Mouse (Mus musculus): ENCODE data around the gene Jpt1. TPM values are rescaled to one million over a fixed set of nuclear protein-coding genes. Genes with fewer than 3 reads are reported as not detected.

Jpt1 gene
- polyA plus RNA-seq, 1 experiment = 548 TPM

DNA sequence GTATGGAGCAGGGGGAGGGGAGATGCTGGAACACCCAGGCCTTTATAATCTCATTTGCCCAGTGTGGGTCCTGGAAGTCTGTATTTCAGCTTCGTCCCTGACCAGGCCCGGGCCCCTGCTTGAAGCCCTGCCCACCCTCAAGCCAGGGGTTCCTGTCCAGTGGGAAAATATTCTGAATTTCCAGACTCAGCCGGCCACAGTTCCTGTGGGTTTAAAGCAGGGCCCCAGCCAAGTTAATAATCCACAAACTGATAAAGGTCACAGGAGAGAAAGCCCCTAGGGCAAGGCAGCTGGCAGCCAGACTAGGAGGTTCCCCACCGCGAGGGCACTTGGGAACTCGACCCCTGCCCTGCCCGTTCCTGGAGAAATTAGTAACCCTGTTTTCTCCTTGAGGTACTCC is 65.2 kb downstream of the Jpt1 start:
- Histone ChIP-seq H3K27ac (ENCODE audit: control insufficient read depth, insufficient read depth, low read depth, low read length) (no peak overlapping the region), H3K4me3 (ENCODE audit: control insufficient read depth, low read depth, low read length) (no peak overlapping the region), H3K27me3 (ENCODE audit: control insufficient read depth, insufficient read depth, low read length) (no peaks in the 10 kb centered on the region), H3K4me1 (ENCODE audit: control insufficient read depth, insufficient read depth, low read length) (peaks cover 5% of the 10 kb centered on the region), H3K36me3 (ENCODE audit: control insufficient read depth, insufficient read depth, low read length) (no peaks in the 10 kb centered on the region)
- TF ChIP-seq POLR2A (IDR thresholded peaks at IDR 0.05; ENCODE audit: control insufficient read depth, low read depth, low read length) (no peak), CTCF (IDR thresholded peaks at IDR 0.05; ENCODE audit: control insufficient read depth, insufficient read depth, insufficient replicate concordance, low read depth, low read length) (no peak)

DNA sequence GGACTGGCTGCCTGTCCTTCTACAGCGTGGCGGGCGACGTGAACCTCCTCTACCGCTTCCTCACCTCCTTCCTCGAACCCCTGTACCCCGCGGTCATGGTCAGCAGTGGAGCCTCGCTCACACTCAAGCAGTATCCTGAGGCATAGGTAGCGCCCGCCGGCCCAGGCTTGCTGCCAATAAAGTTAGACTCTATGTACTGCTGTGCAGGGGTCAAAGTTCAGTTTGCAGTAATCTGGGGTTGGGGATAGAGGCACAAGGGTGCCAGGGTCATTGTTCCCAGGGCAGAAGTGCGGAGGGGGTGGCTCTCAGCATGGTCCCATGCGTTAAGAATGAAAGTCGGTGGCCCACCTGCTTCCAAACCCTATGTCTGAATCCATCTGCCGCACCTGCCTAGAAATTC is 66.1 kb downstream of the Jpt1 start:
- Histone ChIP-seq H3K27me3 (ENCODE audit: control insufficient read depth, insufficient read depth, low read length) (no peaks in the 10 kb centered on the region), H3K4me3 (ENCODE audit: control insufficient read depth, low read depth, low read length) (no peak overlapping the region), H3K36me3 (ENCODE audit: control insufficient read depth, insufficient read depth, low read length) (no peaks in the 10 kb centered on the region), H3K4me1 (ENCODE audit: control insufficient read depth, insufficient read depth, low read length) (peaks cover 5% of the 10 kb centered on the region), H3K27ac (ENCODE audit: control insufficient read depth, insufficient read depth, low read depth, low read length) (no peak overlapping the region)
- TF ChIP-seq CTCF (IDR thresholded peaks at IDR 0.05; ENCODE audit: control insufficient read depth, insufficient read depth, insufficient replicate concordance, low read depth, low read length) (no peak), POLR2A (IDR thresholded peaks at IDR 0.05; ENCODE audit: control insufficient read depth, low read depth, low read length) (no peak)

Other genes starting within 250 kb of the Jpt1 start
- 1.2 and 1.5 TPM in 2 replicates for gene Grin2c, start 247.1 kb downstream of the Jpt1 start, polyA plus RNA-seq (2012; rRNA removed)
- gene Fdxr, start 237.3 kb downstream of the Jpt1 start, polyA plus RNA-seq (2012; rRNA removed) = 28.0 and 30.7 TPM in 2 replicates
- 6.4 and 7.0 TPM in 2 replicates for gene Fads6, start 216.7 kb downstream of the Jpt1 start, polyA plus RNA-seq (2012; rRNA removed)
- gene Otop2, start 207.2 kb downstream of the Jpt1 start, polyA plus RNA-seq (2012; rRNA removed) = 8.5 and 8.9 TPM in 2 replicates
- 3.7 and 4.1 TPM in 2 replicates for gene Ush1g, start 192.3 kb downstream of the Jpt1 start, polyA plus RNA-seq (2012; rRNA removed)
- 0.17 and 0.40 TPM in 2 replicates for gene Otop3, start 179.7 kb downstream of the Jpt1 start, polyA plus RNA-seq (2012; rRNA removed)
- 1.2 and 1.7 TPM in 2 replicates for gene Hid1, start 146.6 kb downstream of the Jpt1 start, polyA plus RNA-seq (2012; rRNA removed)
- 5.2 TPM in 2 replicates for gene Cdr2l, start 132.5 kb downstream of the Jpt1 start, polyA plus RNA-seq (2012; rRNA removed)
- 13.9 and 18.0 TPM in 2 replicates for gene Mrpl58, start 110.6 kb downstream of the Jpt1 start, polyA plus RNA-seq (2012; rRNA removed)
- gene Atp5h, start 94.4 kb downstream of the Jpt1 start, polyA plus RNA-seq (2012; rRNA removed) = 145 and 166 TPM in 2 replicates
- 11.8 and 13.6 TPM in 2 replicates for gene Kctd2, start 94.3 kb downstream of the Jpt1 start, polyA plus RNA-seq (2012; rRNA removed)
- gene Trim80, start 73.8 kb downstream of the Jpt1 start, polyA plus RNA-seq (2012; rRNA removed) = 307 and 344 TPM in 2 replicates
- gene Slc16a5, start 51.9 kb downstream of the Jpt1 start, polyA plus RNA-seq (2012; rRNA removed) = 0.72 and 0.78 TPM in 2 replicates
- gene Armc7, start 38.7 kb downstream of the Jpt1 start, polyA plus RNA-seq (2012; rRNA removed) = 3.3 and 3.8 TPM in 2 replicates
- 32.4 and 34.0 TPM in 2 replicates for gene Nt5c, start 22.5 kb downstream of the Jpt1 start, polyA plus RNA-seq (2012; rRNA removed)
- gene Sumo2, start 21.9 kb upstream of the Jpt1 start, polyA plus RNA-seq (2012; rRNA removed) = 50.6 and 72.2 TPM in 2 replicates
- 36.3 and 42.6 TPM in 2 replicates for gene Nup85, start 50.0 kb upstream of the Jpt1 start, polyA plus RNA-seq (2012; rRNA removed)
- gene Mrps7, start 89.5 kb upstream of the Jpt1 start, polyA plus RNA-seq (2012; rRNA removed) = 9.3 and 10.9 TPM in 2 replicates
- gene Gga3, start 89.7 kb upstream of the Jpt1 start, polyA plus RNA-seq (2012; rRNA removed) = 19.8 and 21.1 TPM in 2 replicates
- gene Mif4gd, start 98.6 kb upstream of the Jpt1 start, polyA plus RNA-seq (2012; rRNA removed) = 383 and 445 TPM in 2 replicates
- 33.7 and 35.8 TPM in 2 replicates for gene Slc25a19, start 113.9 kb upstream of the Jpt1 start, polyA plus RNA-seq (2012; rRNA removed)
- gene Grb2, start 194.2 kb upstream of the Jpt1 start, polyA plus RNA-seq (2012; rRNA removed) = 7.7 TPM in 2 replicates